Comparison of ENCODE assay signal across 12 mouse cellular contexts in genomic region chr2:93256735-93257405, GRCm38 (mm10).
A peak's percentile ranks its signal among the peaks of the same experiment; 100 is the strongest.
DNase-seq lines count a peak whose midpoint lies in the region; ATAC-seq and TF ChIP-seq lines count a peak whose summit lies in the region.
"Had no signal": no experiment of that assay in that cellular context is flagged by ENCODE, and none has a peak within 500 bp of the region (broad histone marks: within the 10 kb centered on the region; RNA-seq: fewer than 3 reads in every experiment).

No protein-coding gene starts in this region.

- H3K4me1 ChIP-seq in kidney, postnatal 0 days (replicated peaks; ENCODE audit: insufficient read depth, low read length) = peaks cover 22% of the 10 kb centered on the region
- peaks cover 82% of the 10 kb centered on the region for H3K4me1 ChIP-seq in hindbrain, embryonic 10.5 days (replicated peaks)
- peaks cover 35% of the 10 kb centered on the region for H3K4me1 ChIP-seq in intestine, embryonic 16.5 days (ENCODE audit: control insufficient read depth, insufficient read depth, low read length)
- H3K4me1 ChIP-seq in midbrain, postnatal 0 days (ENCODE audit: insufficient read depth, low read length) = peaks cover 11% of the 10 kb centered on the region; the same call in 1 of the 2 replicates
- H3K4me1 ChIP-seq in heart, embryonic 12.5 days (replicated peaks) = peaks cover 57% of the 10 kb centered on the region

- 0 out of 2 replicates have a peak, but pooled peaks cover 2% of the 10 kb centered on the region for H3K36me3 ChIP-seq in kidney, postnatal 0 days (ENCODE audit: insufficient read depth, low read length)
- peaks cover 22% of the 10 kb centered on the region; the same call in 1 of the 2 replicates for H3K36me3 ChIP-seq in hindbrain, embryonic 10.5 days
- H3K36me3 ChIP-seq in intestine, embryonic 16.5 days (ENCODE audit: control insufficient read depth, insufficient read depth, low read length) = no peaks in the 10 kb centered on the region
- H3K36me3 ChIP-seq in midbrain, postnatal 0 days (ENCODE audit: insufficient read depth, low read length) = no peaks in the 10 kb centered on the region
- H3K36me3 ChIP-seq in heart, embryonic 12.5 days = no peaks in the 10 kb centered on the region
- H3K36me3 ChIP-seq: embryonic facial prominence, embryonic 13.5 days had no signal

- TF ChIP-seq CTCF in kidney, postnatal 0 days (IDR thresholded peaks at IDR 0.05; ENCODE audit: low read depth) = no peak
- TF ChIP-seq CTCF in midbrain, postnatal 0 days (IDR thresholded peaks at IDR 0.05) = no peak

- H3K27me3 ChIP-seq in kidney, postnatal 0 days (ENCODE audit: insufficient read depth, low read length) = no peaks in the 10 kb centered on the region
- H3K27me3 ChIP-seq in hindbrain, embryonic 10.5 days (ENCODE audit: insufficient read depth, poor library complexity, severe bottlenecking) = no peaks in the 10 kb centered on the region
- H3K27me3 ChIP-seq in intestine, embryonic 16.5 days (replicated peaks; ENCODE audit: control insufficient read depth, insufficient read depth, low read length) = no peaks in the 10 kb centered on the region
- H3K27me3 ChIP-seq in midbrain, postnatal 0 days (ENCODE audit: insufficient read depth, low read length) = no peaks in the 10 kb centered on the region
- no peaks in the 10 kb centered on the region for H3K27me3 ChIP-seq in heart, embryonic 12.5 days (replicated peaks)
- H3K27me3 ChIP-seq: embryonic facial prominence, embryonic 13.5 days had no signal

- 63% methylated on average over 8 of the region's 8 CpGs for WGBS in kidney, postnatal 0 days
- WGBS in hindbrain, embryonic 10.5 days = 69% methylated on average over 8 of the region's 8 CpGs
- 65% methylated on average over 8 of the region's 8 CpGs for WGBS in intestine, embryonic 16.5 days
- 43% methylated on average over 7 of the region's 8 CpGs for WGBS in midbrain, postnatal 0 days
- 53% methylated on average over 8 of the region's 8 CpGs for WGBS in heart, embryonic 12.5 days

- H3K27ac ChIP-seq in kidney, postnatal 0 days = peak overlapping the region; percentile 66; the same call in 1 of the 2 replicates
- peak overlapping the region; percentile 69 for H3K27ac ChIP-seq in hindbrain, embryonic 10.5 days
- peak overlapping the region; percentile 47 for H3K27ac ChIP-seq in intestine, embryonic 16.5 days (ENCODE audit: low read length)
- no peak overlapping the region for H3K27ac ChIP-seq in midbrain, postnatal 0 days (ENCODE audit: low read depth, low read length)
- no peak overlapping the region for H3K27ac ChIP-seq in heart, embryonic 12.5 days (ENCODE audit: poor library complexity, severe bottlenecking)
- H3K27ac ChIP-seq: embryonic facial prominence, embryonic 13.5 days had no signal

- no peak overlapping the region for H3K9ac ChIP-seq in kidney, postnatal 0 days (ENCODE audit: low read depth, low read length)
- H3K9ac ChIP-seq in intestine, embryonic 16.5 days (ENCODE audit: low read depth, low read length) = peak overlapping the region; percentile 27; the same call in 1 of the 2 replicates
- H3K9ac ChIP-seq in midbrain, postnatal 0 days (replicated peaks; ENCODE audit: low read length, poor library complexity, severe bottlenecking) = peak overlapping the region; percentile 39; the same call in 1 of the 2 replicates
- no peak overlapping the region; the same call in 1 of the 2 replicates for H3K9ac ChIP-seq in heart, embryonic 12.5 days
- H3K9ac ChIP-seq: embryonic facial prominence, embryonic 13.5 days had no signal

- no peak for ATAC-seq in kidney, postnatal 0 days (replicated peaks; ENCODE audit: low FRiP score, low read depth)
- no peak for ATAC-seq in intestine, embryonic 16.5 days
- peak; percentile 45; the same call in 1 of the 2 replicates for ATAC-seq in midbrain, postnatal 0 days (ENCODE audit: low FRiP score)
- no peak for ATAC-seq in heart, embryonic 12.5 days (ENCODE audit: insufficient number of reproducible peaks, low FRiP score)
- ATAC-seq: CD4-positive, CD25-positive, alpha-beta regulatory T cell, adult 4 months had no signal

- intact Hi-C loops in left cerebral cortex, postnatal 36 days (cut with DNase I) = no loop called here

- no peaks in the 10 kb centered on the region for H3K9me3 ChIP-seq in kidney, postnatal 0 days (replicated peaks; ENCODE audit: low read length)
- H3K9me3 ChIP-seq in hindbrain, embryonic 10.5 days = no peaks in the 10 kb centered on the region
- no peaks in the 10 kb centered on the region for H3K9me3 ChIP-seq in intestine, embryonic 16.5 days (ENCODE audit: control insufficient read depth, low read length)
- H3K9me3 ChIP-seq in midbrain, postnatal 0 days (ENCODE audit: low read length) = no peaks in the 10 kb centered on the region
- no peaks in the 10 kb centered on the region for H3K9me3 ChIP-seq in heart, embryonic 12.5 days (replicated peaks)
- H3K9me3 ChIP-seq: embryonic facial prominence, embryonic 13.5 days had no signal

- DNase-seq in kidney, postnatal 0 days (ENCODE audit: low spot score) = no peak
- no peak for DNase-seq in kidney, adult 18-20 months
- DNase-seq in hindbrain, embryonic 10.5 days (ENCODE audit: low spot score) = no peak
- no peak for DNase-seq in midbrain, postnatal 0 days (ENCODE audit: low spot score)
- no peak for DNase-seq in left cerebral cortex, postnatal 36 days (ENCODE audit: low spot score in 2 of 2)
- DNase-seq in gastrocnemius, adult 18-20 months (ENCODE audit: low spot score) = no peak
- DNase-seq: heart, adult 11 months; heart, postnatal 10 days had no signal

- no peak overlapping the region for H3K4me2 ChIP-seq in kidney, postnatal 0 days (ENCODE audit: low read length)
- H3K4me2 ChIP-seq in intestine, embryonic 16.5 days (ENCODE audit: low read depth, low read length) = peak overlapping the region; percentile 24; the same call in 1 of the 2 replicates
- H3K4me2 ChIP-seq in midbrain, postnatal 0 days (ENCODE audit: low read depth, low read length, poor library complexity, severe bottlenecking) = no peak overlapping the region
- H3K4me2 ChIP-seq in heart, embryonic 12.5 days = no peak overlapping the region
- H3K4me2 ChIP-seq: embryonic facial prominence, embryonic 13.5 days had no signal

- no peak overlapping the region for H3K4me3 ChIP-seq in kidney, postnatal 0 days (replicated peaks; ENCODE audit: low read depth, low read length)
- no peak overlapping the region for H3K4me3 ChIP-seq in hindbrain, embryonic 10.5 days
- H3K4me3 ChIP-seq in intestine, embryonic 16.5 days (ENCODE audit: low read length) = no peak overlapping the region
- H3K4me3 ChIP-seq in midbrain, postnatal 0 days (ENCODE audit: low read depth, low read length) = no peak overlapping the region
- H3K4me3 ChIP-seq in heart, embryonic 12.5 days = no peak overlapping the region
- H3K4me3 ChIP-seq: embryonic facial prominence, embryonic 13.5 days had no signal

Comparison
In these comparisons a context has a peak if more than half of its experiments do, and no peak if none do; other contexts are left out.
1. H3K27ac ChIP-seq: peak in kidney, postnatal 0 days (single experiment), hindbrain, embryonic 10.5 days (single experiment) and intestine, embryonic 16.5 days (single experiment); none in midbrain, postnatal 0 days (single experiment) and heart, embryonic 12.5 days (single experiment).
2. H3K9ac ChIP-seq: peak in intestine, embryonic 16.5 days (single experiment) and midbrain, postnatal 0 days (single experiment); none in kidney, postnatal 0 days (single experiment) and heart, embryonic 12.5 days (single experiment).